Mouse (Mus musculus) midbrain, postnatal 0 days (tissue): ENCODE measurements at regions not wholly inside any gene's neighbourhood (a gene's known extent, or its start where the extent isn't known, plus 50 kb on each side); places are given as distances from the start of the nearest gene placed in this dataset.

Experiments used
- ATAC-seq: fragments of 200-750 bp; cut with Nextera tagmentation; 2 replicates; pipeline ENCODE4 v1.8.0; 2017; ENCODE audit warnings: moderate number of reproducible peaks, mild to moderate bottlenecking, moderate TSS enrichment, moderate library complexity; ENCODE audit not compliant: low FRiP score
- DNase-seq: peaks from one replicate; pipeline ENCODE4 v3.0.0-alpha.2; 2015; ENCODE audit warnings: low spot score
- H3K27ac ChIP-seq: fragments of 300-500 bp; sonication (generic); 2 replicates; pipeline ENCODE4 v1.5.1; 2014; ENCODE audit warnings: low read depth, mild to moderate bottlenecking, low read length, mixed read lengths
- H3K27me3 ChIP-seq: fragments of 300-500 bp; sonication (generic); 2 replicates; pipeline ENCODE4 v1.6.1; 2014; ENCODE audit warnings: low read length, control low read depth, mixed read lengths; ENCODE audit not compliant: insufficient read depth
- H3K36me3 ChIP-seq: fragments of 300-500 bp; sonication (generic); 2 replicates; pipeline ENCODE4 v1.6.1; 2014; ENCODE audit warnings: low read length, control low read depth, mixed read lengths; ENCODE audit not compliant: insufficient read depth
- H3K4me1 ChIP-seq: fragments of 300-500 bp; sonication (generic); 2 replicates; pipeline ENCODE4 v1.6.1; 2014; ENCODE audit warnings: mild to moderate bottlenecking, control low read depth, antibody characterized with exemption, low read length, mixed read lengths; ENCODE audit not compliant: insufficient read depth
- H3K4me2 ChIP-seq: fragments of 300-500 bp; sonication (generic); 2 replicates; pipeline ENCODE4 v1.6.1; 2014; ENCODE audit warnings: low read depth, mild to moderate bottlenecking, low read length, mixed read lengths; ENCODE audit not compliant: poor library complexity, severe bottlenecking
- H3K4me3 ChIP-seq: fragments of 300-500 bp; sonication (generic); 2 replicates; pipeline ENCODE4 v1.5.1; 2014; ENCODE audit warnings: low read depth, mild to moderate bottlenecking, low read length, moderate library complexity
- H3K9ac ChIP-seq: fragments of 300-500 bp; sonication (generic); replicated peaks from 2 replicates; pipeline ENCODE4 v1.6.1; 2014; ENCODE audit warnings: mild to moderate bottlenecking, low read length, moderate library complexity, mixed read lengths; ENCODE audit not compliant: poor library complexity, severe bottlenecking
- H3K9me3 ChIP-seq: fragments of 300-500 bp; sonication (generic); 2 replicates; pipeline ENCODE4 v1.6.1; 2016; ENCODE audit warnings: low read length, control low read depth
- CTCF ChIP-seq: IDR thresholded peaks from 2 replicates; pipeline ENCODE4 v1.5.1; 2016; ENCODE audit warnings: antibody characterized with exemption, mild to moderate bottlenecking
- WGBS: fragments of 180-500 bp; shearing (Covaris S2); extraction: QIAGEN DNeasy Blood & Tissue Kit; methylation state at CpG from one replicate; pipeline ENCODE4 v1.1.7; 2014; 5-methylcytosine and 5-hydroxymethylcytosine counted together

- no peaks in the 10 kb centered on the region for H3K36me3 ChIP-seq
- no peak for DNase-seq
- no peak overlapping the region for H3K9ac ChIP-seq
- no peak overlapping the region for H3K4me3 ChIP-seq
- no peak overlapping the region for H3K27ac ChIP-seq
- H3K4me1 ChIP-seq, result no peaks in the 10 kb centered on the region
- no peak overlapping the region for H3K4me2 ChIP-seq
- 88% methylated on average over 9 of the region's 9 CpGs for WGBS
- no peaks in the 10 kb centered on the region for H3K27me3 ChIP-seq
- no peak for TF ChIP-seq CTCF
- ATAC-seq, result no peak
- H3K9me3 ChIP-seq, result no peaks in the 10 kb centered on the region
These were observed 254.0 kb downstream of the Gm12728 start for GRCm38 (mm10) chr4:106043661-106044060.

DNA sequence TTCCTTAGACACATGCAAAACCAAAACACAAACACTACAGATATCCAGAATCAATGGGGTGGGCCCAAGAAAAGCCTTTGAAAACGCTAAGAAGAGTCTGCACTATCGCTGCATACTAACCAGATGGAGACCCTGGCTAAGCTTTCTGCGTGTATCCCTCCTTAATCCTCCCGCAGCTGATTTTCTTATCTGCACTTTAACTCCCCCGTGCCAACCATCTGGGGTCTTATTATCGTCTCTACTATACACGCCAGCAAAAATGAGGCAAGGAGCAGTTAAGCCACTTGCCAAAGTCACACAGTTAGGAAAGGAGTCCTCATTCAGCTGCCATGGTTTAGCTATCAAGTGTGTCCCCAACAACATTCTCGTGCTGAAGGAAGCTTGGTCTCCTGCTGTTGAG lies 258.4 kb downstream of the Gm12728 start:
- no peaks in the 10 kb centered on the region for H3K9me3 ChIP-seq
- DNase-seq, result peak; percentile 21
- H3K9ac ChIP-seq, result no peak overlapping the region
- ATAC-seq, result no peak
- 42% methylated on average over 8 of the region's 8 CpGs for WGBS
- H3K27me3 ChIP-seq, result no peaks in the 10 kb centered on the region
- no peak overlapping the region for H3K4me2 ChIP-seq
- H3K4me3 ChIP-seq, result no peak overlapping the region
- TF ChIP-seq CTCF, result no peak
- no peaks in the 10 kb centered on the region for H3K4me1 ChIP-seq
- no peaks in the 10 kb centered on the region for H3K36me3 ChIP-seq
- no peak overlapping the region for H3K27ac ChIP-seq

DNA sequence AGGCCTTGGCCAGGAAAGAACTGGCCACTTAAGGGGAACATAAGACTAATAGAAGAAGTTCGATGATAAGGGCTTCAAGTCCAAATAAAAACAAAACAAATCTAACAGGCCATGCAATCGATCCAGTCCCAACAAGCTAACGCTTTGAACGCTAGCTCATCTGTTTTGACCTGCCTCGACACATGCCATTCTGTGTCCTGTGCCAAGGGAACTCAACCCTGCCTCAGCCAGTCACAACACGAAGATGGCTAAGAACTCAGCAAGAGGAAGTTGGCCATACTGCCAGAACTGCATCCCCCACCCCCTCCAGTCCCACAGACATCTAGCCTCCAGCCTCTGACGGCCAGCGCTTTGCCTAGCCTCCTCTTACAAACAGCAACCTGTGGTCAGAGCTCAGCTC lies 259.1 kb downstream of the Gm12728 start:
- H3K4me3 ChIP-seq, result no peak overlapping the region
- TF ChIP-seq CTCF, result no peak
- H3K9ac ChIP-seq, result no peak overlapping the region
- H3K9me3 ChIP-seq, result no peaks in the 10 kb centered on the region
- no peaks in the 10 kb centered on the region for H3K27me3 ChIP-seq
- H3K4me2 ChIP-seq, result no peak overlapping the region
- no peak for ATAC-seq
- no peaks in the 10 kb centered on the region for H3K36me3 ChIP-seq
- WGBS, result 87% methylated on average over 8 of the region's 8 CpGs
- DNase-seq, result no peak
- H3K4me1 ChIP-seq, result no peaks in the 10 kb centered on the region
- no peak overlapping the region for H3K27ac ChIP-seq

GRCm38 (mm10) chr4:106049880-106050279 lies 260.2 kb downstream of the Gm12728 start:
- no peaks in the 10 kb centered on the region for H3K27me3 ChIP-seq
- DNase-seq (no peak), ATAC-seq (no peak)
- no peak overlapping the region for H3K27ac ChIP-seq
- H3K9ac ChIP-seq, result no peak overlapping the region
- no peaks in the 10 kb centered on the region for H3K36me3 ChIP-seq
- H3K4me2 ChIP-seq, result no peak overlapping the region
- no peak overlapping the region for H3K4me3 ChIP-seq
- WGBS, result 89% methylated on average over 3 of the region's 3 CpGs
- H3K4me1 ChIP-seq, result no peaks in the 10 kb centered on the region
- no peak for TF ChIP-seq CTCF
- no peaks in the 10 kb centered on the region for H3K9me3 ChIP-seq

- Histone ChIP-seq H3K9ac (no peak overlapping the region), H3K27me3 (no peaks in the 10 kb centered on the region), H3K4me3 (no peak overlapping the region), H3K4me1 (no peaks in the 10 kb centered on the region), H3K4me2 (no peak overlapping the region), H3K27ac (no peak overlapping the region), H3K9me3 (no peaks in the 10 kb centered on the region), H3K36me3 (no peaks in the 10 kb centered on the region)
- DNase-seq (no peak), ATAC-seq (no peak)
- 64% methylated on average over 3 of the region's 3 CpGs for WGBS
- no peak for TF ChIP-seq CTCF
These were observed 260.6 kb downstream of the Gm12728 start for GRCm38 (mm10) chr4:106050297-106050696.

GRCm38 (mm10) chr4:106053496-106053895 lies 262.5 kb upstream of the Usp24 start:
- no peak for DNase-seq
- H3K9me3 ChIP-seq, result no peaks in the 10 kb centered on the region
- no peak overlapping the region for H3K4me2 ChIP-seq
- no peak overlapping the region for H3K4me3 ChIP-seq
- H3K9ac ChIP-seq, result no peak overlapping the region
- no peak overlapping the region for H3K27ac ChIP-seq
- H3K4me1 ChIP-seq, result no peaks in the 10 kb centered on the region
- no peak for ATAC-seq
- H3K36me3 ChIP-seq, result no peaks in the 10 kb centered on the region
- no peak for TF ChIP-seq CTCF
- WGBS, result 69% methylated on average over 9 of the region's 9 CpGs
- H3K27me3 ChIP-seq, result no peaks in the 10 kb centered on the region
